31 mouse cellular contexts compared by ENCODE assay signal in the genomic region with DNA sequence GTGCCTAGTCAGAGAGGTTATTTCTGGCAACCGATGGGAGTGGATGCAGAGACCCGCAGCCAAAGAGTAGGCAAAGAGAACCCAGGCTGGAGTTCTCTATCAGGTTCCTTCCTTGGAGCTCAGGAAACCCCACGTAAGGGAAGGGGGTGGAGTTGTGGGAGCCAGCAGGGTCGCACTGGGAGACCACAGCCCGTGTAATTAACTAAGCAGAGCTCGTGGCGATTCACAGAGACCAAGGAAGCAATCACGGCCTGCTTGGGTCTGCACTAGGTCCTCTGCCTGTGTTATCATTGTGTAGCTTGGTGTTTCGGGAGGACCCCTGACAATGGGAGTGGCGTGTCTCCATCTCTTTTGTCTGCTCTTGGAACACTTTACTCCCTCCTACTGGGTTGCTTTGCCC. TPM values are rescaled to one million over a fixed set of nuclear protein-coding genes. Genes with fewer than 3 reads are reported as not detected.
DNase-seq lines count a peak whose midpoint lies in the region; ATAC-seq lines count a peak whose summit lies in the region.
"Had no signal": no experiment of that assay in that cellular context is flagged by ENCODE, and none has a peak within 500 bp of the region (broad histone marks: within the 10 kb centered on the region; RNA-seq: fewer than 3 reads in every experiment).

No protein-coding gene starts in this region.

- no peak overlapping the region for H3K4me3 ChIP-seq in midbrain, embryonic 10.5 days
- no peak overlapping the region for H3K4me3 ChIP-seq in midbrain, embryonic 13.5 days (replicated peaks)
- H3K4me3 ChIP-seq: embryonic facial prominence, embryonic 13.5 days; embryonic facial prominence, embryonic 15.5 days; erythroblast, embryonic 14.5 days; forebrain, embryonic 10.5 days; forebrain, embryonic 12.5 days had no signal

- WGBS in midbrain, embryonic 10.5 days, result 36% methylated on average over 10 of the region's 10 CpGs
- 22% methylated on average over 10 of the region's 10 CpGs for WGBS in midbrain, embryonic 13.5 days

- H3K27me3 ChIP-seq in midbrain, embryonic 10.5 days (ENCODE audit: low read depth, poor library complexity, severe bottlenecking), result no peaks in the 10 kb centered on the region
- no peaks in the 10 kb centered on the region for H3K27me3 ChIP-seq in midbrain, embryonic 13.5 days
- H3K27me3 ChIP-seq: CH12.LX; embryonic facial prominence, embryonic 13.5 days; embryonic facial prominence, embryonic 15.5 days; forebrain, embryonic 12.5 days had no signal

- H3K36me3 ChIP-seq in midbrain, embryonic 10.5 days, result no peaks in the 10 kb centered on the region
- H3K36me3 ChIP-seq in midbrain, embryonic 13.5 days, result no peaks in the 10 kb centered on the region
- H3K36me3 ChIP-seq: embryonic facial prominence, embryonic 13.5 days; embryonic facial prominence, embryonic 15.5 days; forebrain, embryonic 10.5 days; forebrain, embryonic 12.5 days had no signal

- peak overlapping the region; percentile 55; the same call in 1 of the 2 replicates for H3K27ac ChIP-seq in midbrain, embryonic 10.5 days (replicated peaks)
- no peak overlapping the region for H3K27ac ChIP-seq in midbrain, embryonic 13.5 days
- H3K27ac ChIP-seq: embryonic facial prominence, embryonic 13.5 days; embryonic facial prominence, embryonic 15.5 days; forebrain, embryonic 10.5 days; forebrain, embryonic 12.5 days had no signal

- peak; percentile 79 for DNase-seq in heart, adult 11 months
- no peak for DNase-seq in heart, postnatal 25 days (ENCODE audit: low spot score)
- DNase-seq in midbrain, embryonic 10.5 days (ENCODE audit: low spot score), result peak; percentile 14
- DNase-seq in ZHBTc4 (ENCODE audit: low read depth, low spot score), result peak; percentile 50
- DNase-seq: adrenal gland, adult 2 months; adrenal gland, postnatal 10 days; adrenal gland, postnatal 25 days; B cell, adult 2 months; cerebellum, adult 11 months; cerebellum, adult 18-20 months; cerebellum, adult 8-10 months; cerebellum, adult 9-11 months; cerebellum, postnatal 14 days; cerebellum, postnatal 36 days; embryo, embryonic 11 days had no signal

- H3K9ac ChIP-seq in midbrain, embryonic 13.5 days (replicated peaks), result no peak overlapping the region
- H3K9ac ChIP-seq: embryonic facial prominence, embryonic 13.5 days; embryonic facial prominence, embryonic 15.5 days; forebrain, embryonic 12.5 days had no signal

- ATAC-seq in midbrain, embryonic 13.5 days, result no peak
- ATAC-seq in monocyte, adult 5-6 weeks (replicated peaks; ENCODE audit: insufficient number of reproducible peaks, low FRiP score, low TSS enrichment, poor library complexity, severe bottlenecking), result no peak
- ATAC-seq: CD4-positive, CD25-positive, alpha-beta regulatory T cell, adult 4 months; forebrain, embryonic 14.5 days; forebrain, embryonic 16.5 days had no signal

- intact Hi-C loops in heart, postnatal 25 days (cut with DNase I), result loop anchor here (5.0 kb wide), 1 partner anchor 656 kb away; no protein-coding TSS in a partner anchor

- peaks cover 8% of the 10 kb centered on the region for H3K4me1 ChIP-seq in midbrain, embryonic 10.5 days
- peaks cover 5% of the 10 kb centered on the region; the same call in 1 of the 2 replicates for H3K4me1 ChIP-seq in midbrain, embryonic 13.5 days (replicated peaks)
- H3K4me1 ChIP-seq: embryonic facial prominence, embryonic 13.5 days; embryonic facial prominence, embryonic 15.5 days; forebrain, embryonic 12.5 days had no signal

- H3K4me2 ChIP-seq in midbrain, embryonic 13.5 days (replicated peaks), result no peak overlapping the region
- H3K4me2 ChIP-seq: embryonic facial prominence, embryonic 13.5 days; embryonic facial prominence, embryonic 15.5 days; forebrain, embryonic 12.5 days had no signal

- no peaks in the 10 kb centered on the region for H3K9me3 ChIP-seq in midbrain, embryonic 10.5 days (replicated peaks)
- H3K9me3 ChIP-seq in midbrain, embryonic 13.5 days, result no peaks in the 10 kb centered on the region
- H3K9me3 ChIP-seq: embryonic facial prominence, embryonic 13.5 days; embryonic facial prominence, embryonic 15.5 days; forebrain, embryonic 10.5 days; forebrain, embryonic 12.5 days had no signal

RNA-seq across cellular contexts. Expression of a gene that starts 6.9 kb away (rescaled TPM):
- total RNA-seq in heart, postnatal 25 days (2021), result 1 to 10 TPM; 4.2 to 4.9 TPM
- 5.3 and 6.4 TPM in 2 replicates for polyA plus RNA-seq in midbrain, embryonic 10.5 days (2016; fragmentation: Nextera tagmentation; extraction: Ambion mirVana)
- 3.7 and 3.9 TPM in 2 replicates for polyA plus RNA-seq in midbrain, embryonic 13.5 days (2015; fragmentation: Nextera tagmentation; extraction: Ambion mirVana)
- not detected in 3 replicates for total RNA-seq in monocyte, adult 5-6 weeks (2017)
- total RNA-seq: CH12.LX had no signal
- polyA plus RNA-seq: erythroblast, embryonic 14.5 days had no signal

RNA-seq across cellular contexts. Expression of a gene that starts 48.5 kb away (rescaled TPM):
- total RNA-seq in heart, postnatal 25 days (2021), result not detected
- polyA plus RNA-seq in midbrain, embryonic 10.5 days (2016; fragmentation: Nextera tagmentation; extraction: Ambion mirVana), result not detected in 2 replicates
- 1.9 TPM in 1 of 2 replicates, not detected in the other for polyA plus RNA-seq in midbrain, embryonic 13.5 days (2015; fragmentation: Nextera tagmentation; extraction: Ambion mirVana)
- not detected in 3 replicates for total RNA-seq in monocyte, adult 5-6 weeks (2017)
- total RNA-seq: adrenal gland, postnatal 25 days; CH12.LX; common myeloid progenitor, adult 5-6 weeks; ES-E14; MEL had no signal
- polyA plus RNA-seq: adrenal gland, adult 2 months; brain, embryonic 14.5 days; CD4-positive, CD25-positive, alpha-beta regulatory T cell, adult 4 months; embryonic facial prominence, embryonic 11.5 days; embryonic facial prominence, embryonic 13.5 days; forebrain, embryonic 10.5 days; forebrain, embryonic 12.5 days; forebrain, embryonic 14.5 days; forebrain, embryonic 16.5 days had no signal
